Mouse (Mus musculus): ENCODE results near the gene Actr1a. TPM values are rescaled to one million over a fixed set of nuclear protein-coding genes. Genes with fewer than 3 reads are reported as not detected.

Actr1a gene
- polyA plus RNA-seq, 1 experiment = 112 TPM

DNA sequence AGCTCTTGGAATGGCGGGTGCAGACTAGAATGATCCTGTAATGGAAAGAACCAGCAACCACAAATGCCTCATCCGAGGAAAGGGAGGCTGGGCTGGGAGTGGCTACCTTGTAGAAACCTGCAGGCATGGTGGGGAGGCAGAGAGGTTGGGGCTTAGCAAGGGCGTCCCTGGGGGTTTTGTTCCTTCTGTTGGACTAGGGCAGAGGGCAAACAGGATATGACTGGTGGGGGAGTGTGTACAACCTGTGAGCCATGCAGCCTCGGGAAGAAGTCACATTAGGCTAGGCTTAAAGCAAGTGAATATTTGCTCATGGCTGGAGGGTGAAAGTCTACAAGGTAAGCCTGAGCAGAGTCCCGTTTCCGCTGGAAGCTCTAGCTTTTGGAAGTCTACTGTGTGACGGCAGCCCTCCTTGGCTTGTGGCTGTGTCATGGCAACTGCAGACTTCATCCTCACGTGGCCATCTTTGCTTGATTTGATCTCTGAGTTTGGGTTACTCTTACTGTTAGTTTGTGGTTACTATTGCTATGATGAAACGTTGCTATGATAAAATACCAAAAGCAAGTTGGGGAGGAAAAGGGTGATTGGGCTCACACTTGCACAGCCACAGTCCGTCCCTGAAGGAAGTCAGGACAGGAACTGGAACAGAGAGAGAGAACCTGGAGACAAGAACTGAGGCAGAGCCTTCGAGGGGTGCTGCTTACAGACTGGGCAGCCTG lies 32.1 kb downstream of the Actr1a start:
- no peak for DNase-seq
- H3K4me1 ChIP-seq (ENCODE audit: control insufficient read depth, insufficient read depth, low read length) = no peaks in the 10 kb centered on the region
- TF ChIP-seq POLR2A (IDR thresholded peaks at IDR 0.05; ENCODE audit: borderline replicate concordance, extremely low read depth, low read depth, low read length) (no peak), CTCF (IDR thresholded peaks at IDR 0.05; ENCODE audit: insufficient read depth, low read length) (no peak)
- 71% methylated on average over 11 of the region's 11 CpGs for WGBS
- no peak overlapping the region for H3K4me3 ChIP-seq (replicated peaks; ENCODE audit: extremely low read depth, low read depth, low read length)

DNA sequence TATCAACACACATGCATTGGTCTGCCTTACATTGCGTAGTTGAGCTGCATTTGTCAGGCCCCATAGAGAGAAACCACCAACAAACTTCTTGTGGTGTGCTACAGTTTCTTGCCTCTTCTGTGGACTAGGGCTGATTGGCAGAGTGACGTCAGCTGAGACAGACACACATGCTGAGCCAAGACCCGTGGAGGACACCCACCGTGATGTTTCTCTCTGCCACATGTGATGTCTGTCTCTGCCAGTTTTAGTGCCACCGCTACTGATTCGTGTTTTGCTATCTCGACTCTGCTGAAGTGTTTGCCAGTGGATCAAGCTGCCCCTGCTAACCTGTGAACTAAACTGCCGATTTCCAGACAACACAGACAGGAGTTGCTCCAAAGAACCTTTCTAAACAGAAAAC lies 33.4 kb downstream of the Actr1a start:
- Histone ChIP-seq H3K4me3 (replicated peaks; ENCODE audit: extremely low read depth, low read depth, low read length) (no peak overlapping the region), H3K4me1 (ENCODE audit: control insufficient read depth, insufficient read depth, low read length) (peaks cover 3% of the 10 kb centered on the region; the same call in 1 of the 2 replicates)
- 85% methylated on average over 8 of the region's 8 CpGs for WGBS
- no peak for DNase-seq
- no peak for TF ChIP-seq CTCF (IDR thresholded peaks at IDR 0.05; ENCODE audit: insufficient read depth, low read length)
- TF ChIP-seq POLR2A (IDR thresholded peaks at IDR 0.05; ENCODE audit: borderline replicate concordance, extremely low read depth, low read depth, low read length) = no peak

DNA sequence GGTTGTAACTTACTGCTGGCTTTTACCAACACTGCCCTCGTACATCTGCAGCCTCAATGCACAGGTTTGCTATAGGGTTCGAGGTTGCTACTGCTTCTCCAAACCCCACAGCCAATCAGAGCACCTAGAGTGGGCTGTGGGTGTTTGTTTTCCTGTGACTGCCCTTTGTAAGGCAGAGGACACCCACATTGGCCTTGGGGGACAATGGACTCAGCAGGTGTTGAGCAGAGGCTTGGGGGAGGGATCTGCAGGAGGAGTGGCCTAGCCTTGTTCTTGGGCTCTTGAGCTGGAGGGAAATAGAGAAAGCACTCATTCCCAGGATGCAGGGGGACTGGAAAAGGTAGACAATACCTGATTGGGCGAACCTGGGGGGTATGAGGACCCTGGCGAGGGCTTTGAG lies 37.2 kb downstream of the Actr1a start:
- no peak for TF ChIP-seq CTCF (IDR thresholded peaks at IDR 0.05; ENCODE audit: insufficient read depth, low read length)
- no peak for TF ChIP-seq POLR2A (IDR thresholded peaks at IDR 0.05; ENCODE audit: borderline replicate concordance, extremely low read depth, low read depth, low read length)
- Histone ChIP-seq H3K4me1 (ENCODE audit: control insufficient read depth, insufficient read depth, low read length) (peaks cover 3% of the 10 kb centered on the region; the same call in 1 of the 2 replicates), H3K4me3 (replicated peaks; ENCODE audit: extremely low read depth, low read depth, low read length) (no peak overlapping the region)
- no peak for DNase-seq
- WGBS = 62% methylated on average over 4 of the region's 4 CpGs

DNA sequence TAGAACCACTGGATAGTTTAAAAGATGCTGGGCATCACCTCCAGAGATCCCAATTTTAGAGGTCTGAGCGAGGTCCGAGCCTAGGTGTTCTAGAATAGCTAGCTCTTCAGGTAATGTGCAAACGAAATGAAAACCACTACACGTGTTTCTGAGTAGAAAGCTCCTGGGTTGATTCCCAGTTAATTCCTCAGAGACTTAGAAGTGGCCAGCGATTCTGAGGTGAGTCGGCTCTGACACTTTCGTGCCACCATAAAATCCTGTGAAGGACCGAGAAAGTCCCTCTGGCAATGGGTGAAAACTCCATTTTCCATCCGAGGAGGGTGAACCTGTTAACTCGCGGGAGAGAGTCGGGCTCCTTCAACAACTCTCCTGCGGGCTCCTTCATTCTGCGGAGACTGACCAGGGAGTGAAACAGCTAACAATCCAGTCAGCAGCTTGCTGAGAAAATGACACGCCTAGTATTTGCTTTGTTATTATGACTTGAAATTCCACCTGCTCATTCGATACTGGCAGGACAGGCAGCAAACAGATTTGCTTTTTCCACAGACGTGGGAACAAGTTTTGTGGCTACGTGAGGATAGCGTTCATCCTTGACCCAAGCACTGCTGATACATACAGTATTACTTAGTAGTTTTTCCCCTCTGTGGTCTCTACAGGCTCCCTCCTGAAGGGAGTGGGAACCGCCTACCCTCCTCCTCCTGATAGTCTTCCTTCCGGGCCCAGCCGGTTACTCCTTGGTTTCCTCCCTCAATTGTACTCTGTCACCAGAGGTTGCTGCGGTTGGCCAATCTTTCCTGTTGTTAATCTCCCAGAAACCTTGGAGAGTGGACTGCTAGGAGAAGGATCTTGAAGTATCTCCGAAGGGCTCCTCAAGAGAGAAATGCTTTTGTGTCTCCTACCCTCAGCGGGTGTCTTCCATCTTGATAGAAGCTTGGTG lies 37.9 kb downstream of the Actr1a start:
- WGBS = 12% methylated on average over 25 of the region's 25 CpGs
- TF ChIP-seq CTCF (IDR thresholded peaks at IDR 0.05; ENCODE audit: insufficient read depth, low read length) = no peak
- TF ChIP-seq POLR2A (IDR thresholded peaks at IDR 0.05; ENCODE audit: borderline replicate concordance, extremely low read depth, low read depth, low read length) = no peak
- no peak overlapping the region for H3K4me3 ChIP-seq (replicated peaks; ENCODE audit: extremely low read depth, low read depth, low read length)
- H3K4me1 ChIP-seq (ENCODE audit: control insufficient read depth, insufficient read depth, low read length) = peaks cover 3% of the 10 kb centered on the region; the same call in 1 of the 2 replicates
- DNase-seq = peak; percentile 46

DNA sequence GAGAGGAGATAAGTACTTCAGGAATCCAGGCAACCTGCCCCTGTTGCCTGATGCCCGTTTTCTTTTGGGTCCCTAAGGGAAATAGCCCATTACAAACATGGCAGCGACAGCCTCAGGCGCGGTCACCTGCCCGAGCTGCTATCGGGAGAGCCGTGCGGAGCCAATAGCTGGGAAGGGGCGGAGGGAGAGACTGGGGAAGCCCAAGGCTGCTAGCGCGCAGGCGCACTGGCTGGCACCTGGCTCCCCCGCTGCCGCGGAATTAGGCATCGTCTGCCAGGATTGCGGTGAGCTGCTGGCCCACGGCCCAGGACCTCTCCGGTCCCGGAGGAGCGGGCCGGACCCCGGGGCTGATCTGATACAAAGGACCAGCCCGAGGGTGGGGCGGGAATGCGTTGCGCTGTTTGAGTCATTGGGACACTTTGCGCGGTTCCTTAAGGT lies 38.8 kb downstream of the Actr1a start:
- Histone ChIP-seq H3K4me1 (ENCODE audit: control insufficient read depth, insufficient read depth, low read length) (peaks cover 3% of the 10 kb centered on the region; the same call in 1 of the 2 replicates), H3K4me3 (replicated peaks; ENCODE audit: extremely low read depth, low read depth, low read length) (peak overlapping the region; percentile 48)
- 2% methylated on average over 29 of the region's 29 CpGs for WGBS
- no peak for TF ChIP-seq CTCF (IDR thresholded peaks at IDR 0.05; ENCODE audit: insufficient read depth, low read length)
- TF ChIP-seq POLR2A (IDR thresholded peaks at IDR 0.05; ENCODE audit: borderline replicate concordance, extremely low read depth, low read depth, low read length) = peak; percentile 16; the same call in 1 of the 2 replicates
- peak; percentile 86 for DNase-seq

DNA sequence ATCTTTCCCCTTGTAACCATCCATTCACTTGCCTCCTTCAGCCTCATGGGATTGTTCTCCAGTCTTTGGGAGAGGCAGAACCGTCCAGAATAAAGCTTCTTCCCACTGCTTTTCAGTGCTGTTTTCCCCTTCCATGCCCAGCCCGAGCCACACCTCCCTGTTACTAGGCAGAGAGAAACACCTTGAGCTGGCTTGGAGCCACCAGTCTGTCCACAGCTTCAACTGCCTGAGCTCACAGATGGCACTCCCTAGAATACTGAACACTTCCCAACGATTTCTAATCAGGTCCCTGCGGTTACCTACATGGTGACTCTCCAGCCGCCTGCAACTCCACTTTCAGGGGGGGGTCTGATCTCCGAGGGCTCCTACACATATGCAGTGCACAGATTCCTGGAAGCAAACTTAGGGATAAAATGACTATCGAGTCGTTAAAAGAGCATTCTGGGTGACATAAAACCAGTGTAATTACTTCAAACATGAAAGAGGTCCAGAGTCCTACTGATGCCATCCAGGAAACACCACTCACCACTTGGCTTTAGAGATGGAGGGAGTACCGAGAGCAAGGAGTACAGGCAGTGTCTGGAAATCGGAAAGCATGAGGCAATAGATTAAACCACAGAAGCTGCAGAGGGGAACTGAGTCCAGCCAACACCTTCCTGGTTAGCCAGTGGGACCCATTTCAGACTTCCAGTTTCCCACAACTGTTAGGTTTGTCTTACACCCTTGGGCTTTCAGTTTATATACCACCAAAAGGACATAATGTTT lies 45.2 kb downstream of the Actr1a start, which contains the start of gene 2310034G01Rik:
TSS of gene 2310034G01Rik (minus strand) at position 135 of the 765 bp plus-strand sequence.
- Histone ChIP-seq H3K4me1 (ENCODE audit: control insufficient read depth, insufficient read depth, low read length) (peaks cover 3% of the 10 kb centered on the region; the same call in 1 of the 2 replicates), H3K4me3 (replicated peaks; ENCODE audit: extremely low read depth, low read depth, low read length) (peak within 1 kb of the TSS; percentile 56)
- 48% methylated on average over 10 of the region's 10 CpGs for WGBS
- TF ChIP-seq POLR2A (IDR thresholded peaks at IDR 0.05; ENCODE audit: borderline replicate concordance, extremely low read depth, low read depth, low read length) = no peak
- no peak for TF ChIP-seq CTCF (IDR thresholded peaks at IDR 0.05; ENCODE audit: insufficient read depth, low read length)
- DNase-seq = peak; percentile 40

DNA sequence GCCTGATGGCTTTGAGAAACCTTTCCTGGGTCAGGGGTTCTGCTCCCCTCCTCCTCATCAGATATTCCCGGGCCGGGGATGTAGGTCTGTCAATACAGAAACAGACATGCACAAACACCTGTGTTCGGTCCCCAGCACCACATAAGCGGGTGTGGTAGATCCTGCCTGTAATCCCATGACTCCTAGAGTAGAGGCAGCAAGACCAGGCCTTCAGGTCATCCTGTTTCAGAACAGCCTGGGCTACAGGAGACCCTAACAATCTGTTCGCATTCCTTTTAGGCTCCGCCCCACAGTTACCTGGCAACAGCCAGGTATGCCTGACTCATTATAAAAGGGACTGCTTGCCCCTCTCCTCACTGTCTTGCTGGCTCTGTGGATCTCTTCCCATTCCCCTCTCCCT lies 46.0 kb downstream of the Actr1a start:
- no peak for TF ChIP-seq POLR2A (IDR thresholded peaks at IDR 0.05; ENCODE audit: borderline replicate concordance, extremely low read depth, low read depth, low read length)
- no peak for TF ChIP-seq CTCF (IDR thresholded peaks at IDR 0.05; ENCODE audit: insufficient read depth, low read length)
- 26% methylated on average over 6 of the region's 6 CpGs for WGBS
- peaks cover 3% of the 10 kb centered on the region; the same call in 1 of the 2 replicates for H3K4me1 ChIP-seq (ENCODE audit: control insufficient read depth, insufficient read depth, low read length)
- DNase-seq = no peak
- peak overlapping the region; percentile 56 for H3K4me3 ChIP-seq (replicated peaks; ENCODE audit: extremely low read depth, low read depth, low read length)

DNA sequence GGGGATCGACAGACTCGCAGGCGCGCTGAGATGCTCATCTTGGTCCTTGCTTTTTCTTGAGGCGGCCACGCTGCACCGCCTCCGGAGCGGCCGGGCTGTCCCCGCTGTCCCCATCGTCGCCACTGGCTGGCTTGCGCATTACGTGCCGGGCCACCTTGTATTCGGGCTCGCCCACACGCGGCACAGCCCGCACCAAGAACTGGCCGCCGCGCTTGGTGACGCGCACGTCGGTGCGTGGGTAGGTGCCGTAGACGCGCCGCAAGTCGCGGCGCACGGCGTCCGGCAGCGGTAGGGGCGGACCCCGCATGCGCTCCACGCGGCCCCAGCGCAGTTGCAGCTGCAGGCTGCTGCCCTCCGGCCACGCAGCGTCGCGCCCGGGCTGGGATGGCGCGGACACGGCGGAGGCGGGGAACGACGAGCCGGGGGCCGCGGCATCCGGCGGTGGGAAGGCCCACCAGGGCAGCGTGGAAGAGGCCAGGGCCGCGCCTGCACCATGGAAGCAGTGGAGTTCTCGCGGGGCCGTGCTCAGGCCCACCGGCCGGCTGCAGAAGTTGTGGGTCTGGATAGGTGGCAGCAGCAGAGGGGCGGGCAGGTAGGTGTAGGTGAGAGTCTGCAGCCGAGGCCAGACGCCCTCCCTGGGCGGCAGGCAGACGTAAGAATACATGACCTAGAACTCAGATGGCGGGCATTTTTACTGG lies 46.6 kb downstream of the Actr1a start:
- peaks cover 3% of the 10 kb centered on the region; the same call in 1 of the 2 replicates for H3K4me1 ChIP-seq (ENCODE audit: control insufficient read depth, insufficient read depth, low read length)
- under 1% methylated on average over 78 of the region's 78 CpGs for WGBS
- H3K4me3 ChIP-seq (replicated peaks; ENCODE audit: extremely low read depth, low read depth, low read length) = peak overlapping the region; percentile 66
- TF ChIP-seq POLR2A (IDR thresholded peaks at IDR 0.05; ENCODE audit: borderline replicate concordance, extremely low read depth, low read depth, low read length) (0 out of 2 replicates have a peak, but pooled peaks have one; percentile 36), CTCF (IDR thresholded peaks at IDR 0.05; ENCODE audit: insufficient read depth, low read length) (no peak)
- peak; percentile 61 for DNase-seq

All from lung, adult 2 months (tissue).